Mouse (Mus musculus) small intestine, adult 10 weeks (tissue): ENCODE results near the gene Psenen. TPM values are rescaled to one million over a fixed set of nuclear protein-coding genes. Genes with fewer than 3 reads are reported as not detected.

Source experiments
- polyA plus RNA-seq: library from polyadenylated mRNA; stranded (reverse); fragments of 350-450 nt; fragmentation: Illumina TruSeq; extraction: RNeasy Lipid Tissue Mini Kit (QIAGEN cat#74804); gene quantifications from one replicate; pipeline ENCODE4 v1.2.3, GENCODE M21; 2014; ENCODE audit warnings: low replicate concordance

The Psenen gene
- polyA plus RNA-seq: 17.3 TPM

DNA sequence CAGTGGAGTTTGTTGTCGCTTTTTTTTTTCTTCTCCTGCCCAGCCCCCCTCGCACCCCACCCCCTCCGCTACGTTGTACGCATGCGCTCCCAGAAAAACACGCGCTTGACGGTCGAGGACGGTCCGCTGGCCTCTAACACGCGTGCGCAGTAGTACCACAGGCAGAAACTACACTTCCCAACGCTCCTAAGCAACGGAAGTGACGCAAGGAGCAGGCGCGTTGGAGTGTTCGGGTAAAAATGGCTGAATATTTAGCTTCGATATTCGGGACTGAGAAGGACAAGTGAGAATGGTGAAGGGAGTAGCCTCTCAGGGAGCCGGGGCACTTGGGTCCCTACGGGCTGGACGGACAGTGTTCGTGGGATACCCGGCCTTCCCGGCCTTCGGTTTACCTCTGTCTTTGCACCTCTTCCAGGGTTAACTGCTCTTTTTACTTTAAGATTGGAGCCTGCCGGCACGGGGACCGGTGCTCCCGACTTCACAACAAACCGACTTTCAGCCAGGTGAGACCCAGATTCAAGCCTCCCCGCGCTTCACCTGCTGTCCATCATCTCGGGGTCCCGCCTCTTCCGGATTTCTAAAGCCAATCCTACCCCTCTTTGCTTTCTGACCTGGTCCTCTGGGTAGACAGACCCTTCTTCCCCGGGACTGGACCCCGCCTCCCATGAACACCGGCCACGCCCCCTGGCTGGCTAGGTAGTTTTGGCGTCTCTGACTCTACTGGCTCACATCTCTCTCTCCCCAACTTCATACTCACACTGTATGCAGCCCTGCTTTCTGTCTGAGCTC, at the start of gene Psenen, which contains the start of the genes U2af1l4 and Gm49396:
Gene Psenen (minus strand): TSS at position 511 of the 789 bp plus-strand sequence.
Gene U2af1l4 (plus strand): TSS at position 185 of the 789 bp plus-strand sequence.
Gene Gm49396 (plus strand): TSS at position 228 of the 789 bp plus-strand sequence.

DNA sequence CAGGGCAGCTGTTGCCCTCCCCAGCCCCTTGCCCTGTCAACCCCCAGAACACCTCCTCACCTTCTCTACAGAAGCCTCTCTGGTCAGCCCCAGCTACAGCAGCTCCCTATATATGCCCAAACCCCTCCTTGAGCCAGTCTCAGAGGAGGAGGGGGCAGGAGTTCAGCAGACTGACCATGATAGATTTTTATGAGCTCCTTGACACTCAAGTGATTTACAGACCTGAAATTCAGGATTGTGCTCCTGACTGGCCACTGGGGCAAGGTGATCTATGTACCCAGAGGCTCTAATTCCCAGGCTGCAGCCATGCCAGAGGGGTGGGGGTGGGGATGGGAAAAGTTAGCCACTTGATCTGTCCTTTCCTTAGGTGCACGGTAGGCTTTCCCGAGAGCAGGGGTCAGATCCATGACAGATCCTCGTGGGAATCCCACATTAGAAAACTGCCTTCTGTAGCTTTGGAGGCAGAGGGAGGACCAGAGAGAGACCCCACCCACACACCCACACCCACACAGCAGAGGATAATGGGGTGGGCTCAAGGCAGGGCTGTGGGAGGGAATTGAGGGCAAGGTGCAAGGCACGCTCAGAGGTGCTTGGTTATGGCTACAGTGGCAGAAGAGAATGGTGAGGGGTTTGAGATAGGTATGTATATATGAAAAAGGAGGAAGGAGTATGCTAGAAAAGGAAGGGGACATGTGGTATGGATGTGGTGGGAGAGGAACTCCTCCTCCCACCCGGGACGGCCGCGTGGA, 49.4 kb upstream of the Psenen start, which contains the start of gene Upk1a:
Gene Upk1a (minus strand): TSS at position 194 of the 749 bp plus-strand sequence.

DNA sequence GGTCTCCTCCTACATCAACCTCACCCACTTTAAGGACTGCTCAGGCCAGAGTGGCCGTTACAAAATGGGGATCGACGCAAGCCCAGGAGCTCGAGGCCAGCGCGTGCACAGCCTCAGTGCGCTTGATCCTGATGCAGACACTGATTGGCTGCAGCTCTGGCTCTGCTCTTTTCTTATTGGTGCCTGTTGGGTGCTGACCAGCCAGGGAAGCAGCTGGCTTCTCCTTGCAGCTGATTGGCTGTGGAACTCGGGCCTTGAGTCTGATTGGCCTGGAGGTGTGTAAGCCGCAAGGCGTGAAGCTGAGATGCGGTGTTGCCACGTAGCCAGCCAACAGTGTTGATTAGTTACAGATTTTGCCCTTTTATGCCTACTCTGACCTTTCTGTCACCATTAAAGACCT, 35.4 kb upstream of the Psenen start, which contains the start of gene Zbtb32:
Gene Zbtb32 (minus strand): TSS at position 124 of the 400 bp plus-strand sequence.

DNA sequence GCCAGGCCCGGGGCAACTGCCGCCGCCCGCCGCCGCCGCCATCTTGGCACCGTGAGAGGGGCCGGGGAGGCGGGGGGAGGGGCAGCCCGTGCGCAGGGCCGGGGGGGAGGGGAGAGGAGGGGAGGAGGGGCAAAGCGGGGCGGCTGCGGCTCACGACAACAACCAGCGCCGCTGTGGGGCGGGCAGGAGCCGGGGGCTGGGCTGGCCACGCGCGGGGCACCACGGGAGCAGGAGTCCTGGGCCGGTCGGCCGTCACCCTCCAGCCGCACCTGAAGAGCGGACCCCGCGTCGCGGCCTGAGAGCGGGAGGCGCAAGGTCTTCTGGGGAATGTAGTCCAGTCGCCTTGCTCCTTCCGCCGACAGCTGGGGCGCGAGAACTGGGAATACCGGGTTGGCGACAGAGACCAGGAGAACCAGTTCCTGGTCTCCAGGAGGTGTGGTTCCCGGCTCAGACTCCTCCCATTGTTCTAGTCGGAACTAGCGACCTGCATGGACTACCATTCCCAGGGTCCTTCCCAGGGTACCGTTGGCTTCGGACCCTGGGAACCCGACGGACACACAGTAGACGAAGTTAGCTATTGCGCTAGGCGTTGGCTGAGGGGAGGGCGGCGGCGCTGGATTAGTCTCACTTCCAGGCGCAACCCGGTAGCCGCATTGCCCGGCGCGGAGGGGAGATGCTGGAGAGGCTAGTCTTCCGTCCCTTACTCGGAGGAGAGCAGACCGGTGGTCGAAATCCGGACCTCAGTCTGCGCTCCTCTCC, 25.4 kb upstream of the Psenen start, which contains the start of gene Kmt2b:
Gene Kmt2b (minus strand): TSS at position 51 of the 759 bp plus-strand sequence.

DNA sequence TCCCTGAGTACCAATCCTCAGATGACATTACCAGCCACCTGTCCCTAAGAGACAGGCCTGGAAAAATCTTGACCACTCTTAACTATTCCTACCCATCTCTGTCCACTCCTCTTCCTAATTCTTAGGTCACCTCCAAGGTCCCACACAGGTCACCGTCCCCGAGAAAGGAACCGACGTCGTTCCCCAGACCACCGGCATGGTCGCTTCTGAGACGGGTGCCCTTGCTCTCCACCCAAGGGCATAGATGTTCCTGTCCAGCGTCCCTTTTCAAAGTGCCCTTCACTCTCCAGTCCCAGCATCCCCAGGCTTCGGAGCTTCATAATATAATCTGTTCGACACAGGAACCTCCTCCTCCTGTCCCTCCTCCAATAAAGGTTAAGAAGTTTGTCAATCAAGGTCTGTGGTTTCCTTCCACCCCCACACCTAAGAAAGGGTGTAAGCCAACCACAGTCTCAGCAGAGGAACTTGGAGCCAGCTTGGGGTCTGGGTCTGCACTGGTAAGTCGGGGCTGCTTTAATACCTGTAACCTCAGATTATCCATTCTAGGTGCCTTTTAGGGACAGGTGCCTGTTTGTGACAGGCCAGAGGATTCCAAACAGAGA, 1.6 kb upstream of the Psenen start, which contains the start of gene Igflr1:
Gene Igflr1 (plus strand): TSS at position 458 of the 602 bp plus-strand sequence.

DNA sequence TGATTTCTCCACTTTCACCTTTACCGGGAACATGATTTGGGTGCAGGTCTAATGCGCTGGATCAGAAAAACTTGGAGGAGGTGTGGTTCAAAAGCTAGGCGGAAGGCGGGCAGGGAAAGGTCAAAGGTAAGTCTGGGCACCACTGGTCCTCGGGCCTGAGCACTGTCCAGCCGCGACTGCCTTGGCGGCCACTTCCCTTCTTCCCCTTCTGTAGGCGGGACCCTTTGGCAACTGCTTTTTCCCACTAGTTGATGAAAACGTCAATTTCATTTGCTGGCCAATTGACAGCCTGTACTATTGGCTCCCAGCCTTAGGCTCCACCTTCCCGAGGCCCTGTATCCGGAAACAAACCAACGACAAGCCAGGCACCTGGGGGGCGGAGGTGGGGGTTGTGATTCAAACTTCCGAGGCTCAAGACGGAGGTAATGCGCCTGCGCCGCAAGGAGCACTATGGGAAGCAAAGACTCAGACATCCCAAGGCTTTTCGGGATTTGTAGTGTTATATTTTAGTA, 3.9 kb downstream of the Psenen start, which contains the start of gene Lin37:
Gene Lin37 (minus strand): TSS at position 396 of the 512 bp plus-strand sequence.

DNA sequence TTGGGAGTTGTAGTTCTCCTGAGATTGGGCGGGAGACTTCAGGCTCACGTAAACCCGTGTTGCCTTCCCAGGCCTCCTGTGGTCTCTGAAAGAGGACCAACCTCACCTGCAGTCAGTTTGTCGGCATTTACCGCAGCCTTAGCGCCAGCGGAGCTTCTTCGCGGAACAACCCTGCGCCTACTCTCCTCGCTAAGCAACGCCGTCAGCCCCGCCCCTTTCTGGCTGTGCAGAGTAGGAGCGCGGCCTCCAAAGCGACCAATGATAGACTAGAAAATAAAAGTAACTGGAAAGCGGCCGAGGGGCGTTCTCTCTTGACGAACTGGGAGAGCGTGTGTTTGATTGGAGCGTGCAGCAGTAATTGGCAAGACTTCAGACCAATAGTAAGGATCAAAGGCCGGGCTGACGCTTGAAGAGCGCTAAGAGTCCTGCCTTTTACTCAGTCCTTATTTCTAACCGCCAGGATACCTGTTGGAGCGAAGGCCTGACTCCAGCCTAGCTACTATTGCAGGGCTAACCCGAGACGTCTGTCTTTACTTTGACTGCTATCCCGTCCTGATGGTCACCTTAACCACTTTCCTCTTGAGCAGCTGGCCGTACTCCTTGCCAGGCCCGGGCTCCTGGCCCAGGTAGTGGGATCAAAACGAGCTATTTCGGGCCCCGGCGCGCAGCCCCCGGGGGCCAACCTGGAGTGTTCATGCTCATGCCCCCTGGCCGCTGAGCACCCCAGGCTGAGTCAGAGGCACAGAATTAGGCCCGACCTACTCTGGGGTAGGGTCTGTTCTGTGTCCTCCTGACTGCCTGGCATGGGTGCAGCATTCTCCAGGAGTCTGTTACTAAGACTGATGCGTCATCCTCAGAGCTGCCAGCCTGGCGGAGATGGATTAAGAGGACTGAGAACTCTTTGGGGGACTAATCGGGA, 11.1 kb downstream of the Psenen start, which contains the start of the genes Hspb6 and Proser3:
Gene Hspb6 (plus strand): TSS at position 77 of the 919 bp plus-strand sequence.
Gene Proser3 (minus strand): TSS at position 198 of the 919 bp plus-strand sequence.

DNA sequence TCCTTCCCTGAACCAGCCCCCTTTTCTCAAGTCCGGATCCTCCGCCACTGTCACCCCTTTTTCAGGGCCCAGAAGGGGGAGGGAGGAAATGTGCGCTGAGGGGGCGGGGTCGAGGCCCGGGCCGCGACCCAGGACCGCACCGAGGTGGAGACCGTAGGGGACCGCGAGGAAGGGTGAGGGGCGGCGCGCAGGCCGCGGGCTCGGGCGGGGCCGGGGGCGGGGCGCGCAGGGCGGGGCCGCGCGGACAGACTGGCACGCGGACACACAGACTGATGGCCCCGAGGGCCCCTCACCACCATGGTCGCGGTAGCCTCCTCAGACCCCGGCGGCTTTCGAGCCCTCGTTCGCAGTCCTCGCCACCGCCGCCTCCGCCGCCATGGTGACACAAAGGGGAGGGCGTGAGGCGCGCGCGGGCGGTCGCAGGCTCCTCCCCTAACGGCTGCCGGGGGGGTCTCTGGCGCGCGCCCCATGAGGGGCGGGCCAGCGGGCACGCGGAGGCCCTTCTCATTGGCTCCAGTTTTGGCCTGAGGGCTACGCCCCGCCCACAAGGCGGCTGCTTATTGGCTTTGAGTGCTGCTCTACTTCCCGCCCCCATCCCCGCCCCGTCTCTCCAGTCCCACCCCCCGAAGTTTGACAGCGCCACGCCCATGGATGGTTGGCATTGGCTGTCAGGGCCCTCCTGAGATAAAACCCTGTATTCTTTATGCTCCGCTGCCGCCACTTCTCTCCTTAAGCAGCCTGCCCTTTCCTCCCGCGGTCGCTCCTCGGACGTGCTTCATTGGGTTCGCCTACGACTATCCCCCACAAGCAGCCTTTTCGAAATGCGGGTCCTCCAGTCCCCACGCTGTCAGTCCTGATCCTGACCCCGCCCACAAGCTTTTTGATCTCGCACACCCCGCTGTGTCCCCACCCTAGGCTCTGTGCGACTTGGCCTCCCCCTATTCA, 28.5 kb downstream of the Psenen start, which contains the start of gene Arhgap33:
Gene Arhgap33 (minus strand): TSS at position 428 of the 945 bp plus-strand sequence.

Other genes with a start within 250 kb of the Psenen start
- 1.6 TPM for gene Syne4, start 248.8 kb downstream of the Psenen start, polyA plus RNA-seq
- gene E130208F15Rik, start 241.9 kb downstream of the Psenen start, polyA plus RNA-seq: 0.71 TPM
- 1.3 TPM for gene Sdhaf1, start 239.7 kb downstream of the Psenen start, polyA plus RNA-seq
- gene Lrfn3, start 200.9 kb downstream of the Psenen start, polyA plus RNA-seq: 0.41 TPM
- 2.8 TPM for gene Tyrobp, start 149.9 kb downstream of the Psenen start, polyA plus RNA-seq
- gene Hcst, start 143.8 kb downstream of the Psenen start, polyA plus RNA-seq: not detected
- 0.67 TPM for gene Nfkbid, start 141.9 kb downstream of the Psenen start, polyA plus RNA-seq
- gene Aplp1, start 118.1 kb downstream of the Psenen start, polyA plus RNA-seq: 9.8 TPM
- not detected for gene Kirrel2, start 105.9 kb downstream of the Psenen start, polyA plus RNA-seq
- gene Nphs1, start 105.3 kb downstream of the Psenen start, polyA plus RNA-seq: 0.15 TPM
- gene Prodh2, start 70.0 kb downstream of the Psenen start, polyA plus RNA-seq: not detected
- 0.11 TPM for gene Arhgap33, start 28.6 kb downstream of the Psenen start, polyA plus RNA-seq
- 28.5 TPM for gene Hspb6, start 11.4 kb downstream of the Psenen start, polyA plus RNA-seq
- gene Proser3, start 11.3 kb downstream of the Psenen start, polyA plus RNA-seq: 0.97 TPM
- not detected for gene Lin37, start 3.8 kb downstream of the Psenen start, polyA plus RNA-seq
- 2.6 TPM for gene U2af1l4, start 326 bp downstream of the Psenen start, polyA plus RNA-seq
- 6.2 TPM for gene Gm49396, start 283 bp downstream of the Psenen start, polyA plus RNA-seq
- not detected for gene Igflr1, start 1.8 kb upstream of the Psenen start, polyA plus RNA-seq
- gene Kmt2b, start 25.1 kb upstream of the Psenen start, polyA plus RNA-seq: 4.6 TPM
- not detected for gene Zbtb32, start 35.3 kb upstream of the Psenen start, polyA plus RNA-seq
- gene Upk1a, start 49.2 kb upstream of the Psenen start, polyA plus RNA-seq: not detected
- 1,034 TPM for gene Cox6b1, start 62.5 kb upstream of the Psenen start, polyA plus RNA-seq
- not detected for gene Etv2, start 72.2 kb upstream of the Psenen start, polyA plus RNA-seq
- not detected for gene Rbm42, start 86.7 kb upstream of the Psenen start, polyA plus RNA-seq
- gene Haus5, start 101.4 kb upstream of the Psenen start, polyA plus RNA-seq: 2.8 TPM
- not detected for gene Pmis2, start 108.0 kb upstream of the Psenen start, polyA plus RNA-seq
- gene 2200002J24Rik, start 135.3 kb upstream of the Psenen start, polyA plus RNA-seq: not detected
- gene Atp4a, start 148.6 kb upstream of the Psenen start, polyA plus RNA-seq: not detected
- 4.8 TPM for gene Tmem147, start 165.9 kb upstream of the Psenen start, polyA plus RNA-seq
- not detected for gene Gapdhs, start 180.1 kb upstream of the Psenen start, polyA plus RNA-seq
- 0.15 TPM for gene Sbsn, start 187.8 kb upstream of the Psenen start, polyA plus RNA-seq
- gene Dmkn, start 200.1 kb upstream of the Psenen start, polyA plus RNA-seq: not detected
- gene Krtdap, start 224.3 kb upstream of the Psenen start, polyA plus RNA-seq: not detected